Mouse (Mus musculus) ES-Bruce4 (cell line): Measurements from ENCODE around the gene Iqsec3. TPM values are rescaled to one million over a fixed set of nuclear protein-coding genes. Genes with fewer than 3 reads are reported as not detected.

Experiments used
- H3K27ac ChIP-seq: 2 replicates; pipeline ENCODE4 v1.5.1; 2012; ENCODE audit warnings: low read length, inconsistent platforms; ENCODE audit not compliant: insufficient read depth
- H3K27me3 ChIP-seq: 2 replicates; pipeline ENCODE4 v1.6.1; 2012; ENCODE audit warnings: mild to moderate bottlenecking, low read length, inconsistent platforms; ENCODE audit not compliant: control insufficient read depth, poor library complexity, insufficient read depth, severe bottlenecking
- H3K36me3 ChIP-seq: 2 replicates; pipeline ENCODE4 v1.6.1; 2012; ENCODE audit warnings: inconsistent platforms, mild to moderate bottlenecking, low read length, moderate library complexity; ENCODE audit not compliant: control insufficient read depth, poor library complexity, insufficient read depth, severe bottlenecking
- H3K4me1 ChIP-seq: one replicate; pipeline ENCODE4 v1.8.1; 2011; ENCODE audit warnings: low read length; ENCODE audit not compliant: control insufficient read depth, insufficient read depth
- H3K4me3 ChIP-seq: 2 replicates; pipeline ENCODE4 v1.5.1; 2011; ENCODE audit warnings: low read depth, mild to moderate bottlenecking, low read length
- H3K9ac ChIP-seq: 2 replicates; pipeline ENCODE4 v1.6.1; 2012; ENCODE audit warnings: low read depth, mild to moderate bottlenecking, inconsistent platforms; ENCODE audit not compliant: poor library complexity, severe bottlenecking
- H3K9me3 ChIP-seq: replicated peaks from 2 replicates; pipeline ENCODE4 v1.6.1; 2012; ENCODE audit warnings: mild to moderate bottlenecking, low read length, inconsistent platforms; ENCODE audit not compliant: control insufficient read depth, poor library complexity, insufficient read depth, severe bottlenecking
- CTCF ChIP-seq: IDR thresholded peaks from one replicate; pipeline ENCODE4 v1.8.1; 2011; ENCODE audit warnings: low read depth, low read length
- EP300 ChIP-seq: IDR thresholded peaks from 2 replicates; pipeline ENCODE4 v1.6.1; 2011; ENCODE audit warnings: low read depth, low read length; ENCODE audit not compliant: insufficient read depth
- POLR2A ChIP-seq: IDR thresholded peaks from one replicate; pipeline ENCODE4 v1.8.1; 2011; ENCODE audit warnings: low read length; ENCODE audit not compliant: insufficient read depth
- polyA plus RNA-seq: library from polyadenylated mRNA; stranded (reverse); fragments of >200 nt; gene quantifications from 2 replicates; pipeline ENCODE4 v1.2.4, GENCODE M21; 2011; ENCODE audit warnings: low read depth; ENCODE audit not compliant: missing spikeins, insufficient read depth, insufficient read length

Gene Iqsec3
- polyA plus RNA-seq, 1 experiment, result not detected

DNA sequence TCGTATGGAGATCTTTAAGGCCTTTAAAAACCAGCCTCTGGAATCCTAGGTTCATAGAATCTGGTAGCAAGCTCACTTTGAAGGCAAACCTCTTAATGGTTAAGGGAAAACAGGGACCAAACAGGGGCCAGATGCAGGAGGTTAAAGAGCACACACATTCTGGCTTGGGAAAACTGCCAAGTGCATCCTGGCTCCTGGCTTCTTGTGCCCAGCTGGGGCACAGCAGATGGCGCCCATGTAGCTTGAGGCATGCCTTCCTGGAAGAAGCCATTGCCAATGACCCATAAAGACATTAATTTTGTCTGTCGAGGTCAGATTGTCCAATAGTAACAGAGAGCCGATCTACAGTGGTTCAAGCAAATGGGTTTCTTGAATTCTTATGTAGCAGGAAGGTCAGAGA, 109.5 kb downstream of the Iqsec3 start:
- Histone ChIP-seq H3K27me3 (no peaks in the 10 kb centered on the region), H3K27ac (no peak overlapping the region), H3K9ac (no peak overlapping the region), H3K4me3 (no peak overlapping the region), H3K9me3 (no peaks in the 10 kb centered on the region), H3K4me1 (no peaks in the 10 kb centered on the region), H3K36me3 (no peaks in the 10 kb centered on the region)
- TF ChIP-seq EP300 (no peak), CTCF (no peak), POLR2A (no peak)

DNA sequence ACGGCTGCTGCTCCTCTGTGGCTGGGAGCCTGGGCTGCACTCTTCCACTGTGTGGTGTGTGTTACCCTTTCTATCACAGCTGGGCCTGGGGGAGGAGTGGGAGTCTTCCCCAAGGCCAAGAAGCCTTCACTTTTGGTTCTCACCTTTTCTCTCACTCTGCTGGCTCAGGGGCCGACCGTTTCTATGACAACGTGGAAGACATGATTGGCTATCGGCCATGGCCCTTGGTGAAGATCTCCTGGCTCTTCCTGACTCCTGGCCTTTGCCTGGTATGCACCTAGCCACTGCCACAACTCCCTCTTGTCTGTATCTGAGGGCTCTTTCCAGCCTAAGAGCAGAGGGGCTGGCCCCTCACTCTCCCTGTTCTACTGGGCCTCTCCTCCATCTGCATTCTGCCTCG, 110.4 kb downstream of the Iqsec3 start:
- TF ChIP-seq CTCF (no peak), POLR2A (no peak), EP300 (no peak)
- no peaks in the 10 kb centered on the region for H3K9me3 ChIP-seq
- H3K27me3 ChIP-seq, result no peaks in the 10 kb centered on the region
- no peak overlapping the region for H3K9ac ChIP-seq
- H3K27ac ChIP-seq, result no peak overlapping the region
- H3K4me1 ChIP-seq, result no peaks in the 10 kb centered on the region
- H3K36me3 ChIP-seq, result no peaks in the 10 kb centered on the region
- H3K4me3 ChIP-seq, result no peak overlapping the region

DNA sequence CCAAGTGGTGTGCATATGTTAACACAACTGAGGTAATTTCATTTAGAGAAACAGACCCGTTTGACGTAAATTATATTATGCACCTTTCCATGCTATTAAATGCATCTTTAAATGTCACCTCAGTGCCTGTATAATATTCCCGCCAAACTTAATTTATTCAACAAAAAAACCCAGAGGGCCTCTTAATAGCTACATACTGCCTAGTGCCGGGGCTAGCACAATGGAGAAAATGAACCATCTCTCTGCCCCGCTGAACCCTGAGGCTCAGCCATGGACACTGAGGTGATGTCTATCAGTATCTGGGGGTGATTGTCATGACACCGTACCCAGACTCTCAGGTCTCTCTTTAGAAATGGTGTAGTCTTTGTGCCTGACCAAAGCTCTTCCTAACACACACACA, 116.2 kb downstream of the Iqsec3 start:
- Histone ChIP-seq H3K27ac (no peak overlapping the region), H3K9me3 (no peaks in the 10 kb centered on the region), H3K9ac (no peak overlapping the region), H3K4me3 (no peak overlapping the region), H3K27me3 (no peaks in the 10 kb centered on the region), H3K4me1 (no peaks in the 10 kb centered on the region), H3K36me3 (no peaks in the 10 kb centered on the region)
- TF ChIP-seq POLR2A, result no peak
- no peak for TF ChIP-seq CTCF
- TF ChIP-seq EP300, result no peak

- H3K27ac ChIP-seq, result no peak overlapping the region
- no peaks in the 10 kb centered on the region for H3K4me1 ChIP-seq
- no peaks in the 10 kb centered on the region for H3K27me3 ChIP-seq
- TF ChIP-seq CTCF (no peak), EP300 (no peak), POLR2A (no peak)
- no peaks in the 10 kb centered on the region for H3K36me3 ChIP-seq
- H3K4me3 ChIP-seq, result no peak overlapping the region
- no peak overlapping the region for H3K9ac ChIP-seq
- H3K9me3 ChIP-seq, result no peaks in the 10 kb centered on the region
Observed at GRCm38 (mm10) chr6:121356041-121356440, 117.4 kb downstream of the Iqsec3 start.

DNA sequence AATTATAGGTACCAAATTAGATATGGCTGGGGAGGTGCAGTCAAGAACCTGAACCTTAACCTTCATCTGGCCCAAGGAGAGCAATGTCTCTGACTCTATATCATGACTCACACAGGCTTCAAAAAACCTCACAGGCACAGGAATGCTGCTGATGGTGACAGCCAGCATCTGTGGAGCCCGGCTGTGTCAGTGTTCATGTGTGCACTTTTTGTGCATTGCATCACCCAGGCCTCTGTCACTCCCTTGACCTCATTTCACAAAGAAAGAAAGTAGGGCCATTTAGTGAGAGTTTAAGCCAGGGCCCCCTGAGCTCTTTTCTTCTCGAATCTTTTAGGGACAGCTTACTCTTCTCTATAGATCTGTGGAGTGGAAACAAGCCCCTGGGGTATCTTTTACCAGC, 121.2 kb downstream of the Iqsec3 start:
- Histone ChIP-seq H3K27ac (no peak overlapping the region), H3K27me3 (no peaks in the 10 kb centered on the region), H3K36me3 (no peaks in the 10 kb centered on the region), H3K9me3 (no peaks in the 10 kb centered on the region), H3K4me1 (no peaks in the 10 kb centered on the region), H3K4me3 (no peak overlapping the region), H3K9ac (no peak overlapping the region)
- TF ChIP-seq EP300 (no peak), CTCF (no peak), POLR2A (no peak)

DNA sequence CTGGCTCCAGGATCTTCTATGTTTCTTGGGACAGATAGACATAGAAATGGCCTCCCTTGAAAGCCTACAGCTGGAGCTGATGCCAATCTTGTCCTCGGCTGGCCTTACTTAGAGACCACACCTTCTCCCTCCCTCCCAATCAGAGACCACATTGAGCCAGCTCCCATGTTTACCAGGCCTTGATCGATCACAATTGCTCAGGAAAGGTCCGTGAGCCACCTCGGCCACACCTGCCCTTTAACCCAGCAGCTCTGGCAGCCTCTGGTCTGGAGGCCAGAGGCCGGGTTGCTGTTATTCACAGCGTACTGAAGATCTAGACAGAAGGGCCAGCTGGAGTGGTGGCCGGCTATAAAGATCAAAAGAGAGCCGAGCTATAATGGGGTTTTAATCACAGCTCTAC, 127.0 kb downstream of the Iqsec3 start:
- Histone ChIP-seq H3K27ac (no peak overlapping the region), H3K36me3 (no peaks in the 10 kb centered on the region), H3K4me3 (no peak overlapping the region), H3K27me3 (no peaks in the 10 kb centered on the region), H3K9ac (no peak overlapping the region), H3K4me1 (no peaks in the 10 kb centered on the region), H3K9me3 (no peaks in the 10 kb centered on the region)
- TF ChIP-seq CTCF, result no peak
- TF ChIP-seq EP300, result no peak
- TF ChIP-seq POLR2A, result no peak
